8 mouse cellular contexts compared by ENCODE assay signal in the genomic region with DNA sequence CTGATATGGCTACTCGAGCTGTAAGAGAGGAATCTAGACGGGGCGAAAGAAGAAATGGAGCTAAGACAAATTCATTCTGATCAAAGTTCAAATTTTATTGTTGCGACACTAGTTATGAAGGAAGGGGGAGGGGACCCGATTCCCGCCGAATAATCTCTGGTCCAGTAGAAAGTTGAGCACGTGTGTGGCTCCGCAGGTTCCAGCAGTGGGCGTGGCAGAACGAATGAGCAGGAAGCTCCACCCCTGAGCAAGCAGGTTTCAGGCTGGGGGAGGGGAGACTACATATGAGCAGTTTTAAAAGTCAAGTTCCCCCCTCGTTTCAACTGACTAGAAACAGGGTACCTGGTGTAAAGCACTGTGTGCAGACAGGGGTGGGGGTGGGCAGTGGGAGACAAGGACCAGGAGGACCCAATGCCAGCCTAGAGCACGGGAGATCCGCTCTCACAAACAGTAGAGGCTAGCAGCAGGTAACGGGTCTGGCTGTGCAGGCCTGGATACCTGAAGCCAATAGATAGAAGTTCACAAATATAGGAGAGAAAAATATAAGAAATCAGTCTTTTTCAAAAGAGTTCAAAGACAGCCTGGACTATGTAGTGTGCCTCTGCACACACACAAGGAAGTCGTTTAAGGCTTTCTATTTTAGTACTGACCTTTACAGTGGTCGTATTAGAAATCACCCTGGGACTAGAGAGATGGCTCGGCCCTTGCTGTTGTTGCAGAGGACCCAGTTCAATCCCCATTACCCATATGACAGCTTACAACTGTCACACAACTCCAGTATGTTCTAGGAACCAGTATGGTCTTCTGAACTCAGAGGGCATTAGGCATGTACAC. TPM values are rescaled to one million over a fixed set of nuclear protein-coding genes. Genes with fewer than 3 reads are reported as not detected.
DNase-seq lines count a peak whose midpoint lies in the region; ATAC-seq lines count a peak whose summit lies in the region.

No protein-coding gene starts in this region.

- H3K36me3 ChIP-seq in neural tube, embryonic 11.5 days (ENCODE audit: control insufficient read depth, insufficient read depth, low read length): peaks cover 2% of the 10 kb centered on the region; the same call in 1 of the 2 replicates
- H3K36me3 ChIP-seq in forebrain, embryonic 13.5 days (ENCODE audit: poor library complexity, severe bottlenecking): peaks cover 13% of the 10 kb centered on the region
- H3K36me3 ChIP-seq in kidney, embryonic 16.5 days (ENCODE audit: insufficient read depth, low read length): 0 out of 2 replicates have a peak, but pooled peaks cover 7% of the 10 kb centered on the region

- H3K4me2 ChIP-seq in neural tube, embryonic 11.5 days (ENCODE audit: low read depth): peak overlapping the region; percentile 24; the same call in 1 of the 2 replicates
- peak overlapping the region; percentile 54 for H3K4me2 ChIP-seq in forebrain, embryonic 13.5 days
- peak overlapping the region; percentile 55 for H3K4me2 ChIP-seq in kidney, embryonic 16.5 days (replicated peaks; ENCODE audit: low read depth, low read length)

- WGBS in neural tube, embryonic 11.5 days: 22% methylated on average over 18 of the region's 18 CpGs
- WGBS in forebrain, embryonic 13.5 days: 24% methylated on average over 18 of the region's 18 CpGs
- WGBS in kidney, embryonic 16.5 days: 16% methylated on average over 18 of the region's 18 CpGs

- ATAC-seq in neural tube, embryonic 11.5 days (ENCODE audit: insufficient read depth, low FRiP score, low TSS enrichment): no peak
- peak; percentile 65 for ATAC-seq in forebrain, embryonic 13.5 days
- ATAC-seq in kidney, embryonic 16.5 days (ENCODE audit: low FRiP score, low TSS enrichment): peak; percentile 82
- ATAC-seq in megakaryocyte-erythroid progenitor cell, adult 5-6 weeks (replicated peaks; ENCODE audit: low FRiP score, low TSS enrichment, poor library complexity, severe bottlenecking): peak; percentile 71

- H3K4me3 ChIP-seq in neural tube, embryonic 11.5 days (ENCODE audit: low read depth, low read length): no peak overlapping the region
- H3K4me3 ChIP-seq in forebrain, embryonic 13.5 days: peak overlapping the region; percentile 21
- peak overlapping the region; percentile 37 for H3K4me3 ChIP-seq in kidney, embryonic 16.5 days (ENCODE audit: low read length)

- H3K4me1 ChIP-seq in neural tube, embryonic 11.5 days (ENCODE audit: control insufficient read depth, insufficient read depth, low read length): no peaks in the 10 kb centered on the region
- H3K4me1 ChIP-seq in forebrain, embryonic 13.5 days: peaks cover 7% of the 10 kb centered on the region
- peaks cover 9% of the 10 kb centered on the region for H3K4me1 ChIP-seq in kidney, embryonic 16.5 days (ENCODE audit: insufficient read depth, low read length)

- no peak for DNase-seq in neural tube, embryonic 11.5 days (ENCODE audit: low spot score)
- DNase-seq in neural tube, embryonic 10.5 days (ENCODE audit: extremely low spot score, low spot score): no peak
- no peak for DNase-seq in left cerebral cortex, adult 11 months (ENCODE audit: low spot score)
- no peak for DNase-seq in left cerebral cortex, adult 8-10 months (ENCODE audit: low spot score in 2 of 2)
- DNase-seq in urinary bladder, postnatal 14 days (ENCODE audit: low spot score): no peak

- no peaks in the 10 kb centered on the region for H3K9me3 ChIP-seq in neural tube, embryonic 11.5 days (ENCODE audit: control insufficient read depth, low read length)
- H3K9me3 ChIP-seq in forebrain, embryonic 13.5 days (replicated peaks): no peaks in the 10 kb centered on the region
- H3K9me3 ChIP-seq in kidney, embryonic 16.5 days (ENCODE audit: low read length): 0 out of 2 replicates have a peak, but pooled peaks cover 2% of the 10 kb centered on the region

- no peak overlapping the region for H3K9ac ChIP-seq in neural tube, embryonic 11.5 days (ENCODE audit: low read length)
- no peak overlapping the region for H3K9ac ChIP-seq in forebrain, embryonic 13.5 days
- H3K9ac ChIP-seq in kidney, embryonic 16.5 days (replicated peaks; ENCODE audit: low read length): peak overlapping the region; percentile 53; the same call in 1 of the 2 replicates

- H3K27me3 ChIP-seq in neural tube, embryonic 11.5 days (ENCODE audit: control insufficient read depth, insufficient read depth, low read length): no peaks in the 10 kb centered on the region
- no peaks in the 10 kb centered on the region for H3K27me3 ChIP-seq in forebrain, embryonic 13.5 days
- no peaks in the 10 kb centered on the region for H3K27me3 ChIP-seq in kidney, embryonic 16.5 days (ENCODE audit: insufficient read depth, low read length)

- H3K27ac ChIP-seq in neural tube, embryonic 11.5 days (ENCODE audit: low read depth, low read length): no peak overlapping the region
- H3K27ac ChIP-seq in forebrain, embryonic 13.5 days: no peak overlapping the region
- peak overlapping the region; percentile 72 for H3K27ac ChIP-seq in kidney, embryonic 16.5 days (ENCODE audit: low read length)

RNA-seq across cellular contexts. Expression of gene Ino80d, which starts 15.6 kb away (rescaled TPM):
- polyA plus RNA-seq in neural tube, embryonic 11.5 days (2014; fragmentation: Nextera tagmentation; extraction: Ambion mirVana): 6.8 and 7.8 TPM in 2 replicates
- polyA plus RNA-seq in forebrain, embryonic 13.5 days (2015; fragmentation: Nextera tagmentation; extraction: Ambion mirVana): 10.0 TPM in 2 replicates
- 9.5 and 10.6 TPM in 2 replicates for polyA plus RNA-seq in kidney, embryonic 16.5 days (2015; fragmentation: Nextera tagmentation; extraction: Ambion mirVana)
- 32.7 and 63.0 TPM in 2 replicates for total RNA-seq in megakaryocyte-erythroid progenitor cell, adult 5-6 weeks (2014; fragmentation: Nextera tagmentation)
- total RNA-seq in megakaryocyte-erythroid progenitor cell, adult 5-6 weeks (2017): 13.7 and 16.5 TPM in 2 replicates
- total RNA-seq in left cerebral cortex, adult 8-10 months (2022): 10 to 100 TPM; 25.6 to 32.7 (median 28.8) TPM

RNA-seq across cellular contexts. Expression of gene Eef1b2, which starts 46.6 kb away (rescaled TPM):
- 550 and 557 TPM in 2 replicates for polyA plus RNA-seq in neural tube, embryonic 11.5 days (2014; fragmentation: Nextera tagmentation; extraction: Ambion mirVana)
- 499 and 537 TPM in 2 replicates for polyA plus RNA-seq in forebrain, embryonic 13.5 days (2015; fragmentation: Nextera tagmentation; extraction: Ambion mirVana)
- polyA plus RNA-seq in kidney, embryonic 16.5 days (2015; fragmentation: Nextera tagmentation; extraction: Ambion mirVana): 533 and 571 TPM in 2 replicates
- total RNA-seq in megakaryocyte-erythroid progenitor cell, adult 5-6 weeks (2014; fragmentation: Nextera tagmentation): 1,764 and 1,902 TPM in 2 replicates
- total RNA-seq in megakaryocyte-erythroid progenitor cell, adult 5-6 weeks (2017): 3,394 and 4,141 TPM in 2 replicates
- total RNA-seq in left cerebral cortex, adult 8-10 months (2022): 100 to 1,000 TPM; 322 to 416 (median 378) TPM

RNA-seq across cellular contexts. Expression of gene Ndufs1, which starts 46.6 kb away (rescaled TPM):
- 153 and 159 TPM in 2 replicates for polyA plus RNA-seq in neural tube, embryonic 11.5 days (2014; fragmentation: Nextera tagmentation; extraction: Ambion mirVana)
- 119 and 129 TPM in 2 replicates for polyA plus RNA-seq in forebrain, embryonic 13.5 days (2015; fragmentation: Nextera tagmentation; extraction: Ambion mirVana)
- 188 TPM in 2 replicates for polyA plus RNA-seq in kidney, embryonic 16.5 days (2015; fragmentation: Nextera tagmentation; extraction: Ambion mirVana)
- 147 and 151 TPM in 2 replicates for total RNA-seq in megakaryocyte-erythroid progenitor cell, adult 5-6 weeks (2014; fragmentation: Nextera tagmentation)
- 242 and 260 TPM in 2 replicates for total RNA-seq in megakaryocyte-erythroid progenitor cell, adult 5-6 weeks (2017)
- total RNA-seq in left cerebral cortex, adult 8-10 months (2022): 100 to 1,000 TPM; 160 to 177 (median 163) TPM
